Mouse (Mus musculus): ENCODE results near the gene Psmb7. TPM values are rescaled to one million over a fixed set of nuclear protein-coding genes. Genes with fewer than 3 reads are reported as not detected.
A peak's percentile ranks its signal among the peaks of the same experiment; 100 is the strongest.

The Psmb7 gene
- polyA plus RNA-seq, 1 experiment from 2014 or later, result 273 TPM

- Histone ChIP-seq H3K27me3 (0 out of 2 replicates have a peak, but pooled peaks cover 13% of the 10 kb centered on the region), H3K27ac (replicated peaks) (no peak overlapping the region), H3K4me3 (no peak overlapping the region), H3K36me3 (no peaks in the 10 kb centered on the region), H3K9me3 (no peaks in the 10 kb centered on the region), H3K9ac (replicated peaks) (no peak overlapping the region), H3K4me1 (no peaks in the 10 kb centered on the region), H3K4me2 (replicated peaks) (no peak overlapping the region)
- 4% methylated on average over 1 of the region's 1 CpGs for WGBS
- no peak for ATAC-seq (ENCODE audit: low FRiP score, low read depth)
Measured at GRCm38 (mm10) chr2:38661398-38661797, 17.5 kb upstream of the Psmb7 start.

GRCm38 (mm10) chr2:38658338-38658836 is 14.5 kb upstream of the Psmb7 start:
- WGBS, result 0% methylated on average over 25 of the region's 25 CpGs
- peak overlapping the region; percentile 60; the same call in 1 of the 2 replicates for H3K27ac ChIP-seq (replicated peaks)

GRCm38 (mm10) chr2:38653694-38654093 is 9.8 kb upstream of the Psmb7 start:
- Histone ChIP-seq H3K9ac (replicated peaks) (no peak overlapping the region), H3K9me3 (no peaks in the 10 kb centered on the region), H3K4me3 (no peak overlapping the region), H3K27me3 (peaks cover 13% of the 10 kb centered on the region; the same call in 1 of the 2 replicates), H3K27ac (replicated peaks) (no peak overlapping the region), H3K4me1 (no peaks in the 10 kb centered on the region), H3K4me2 (replicated peaks) (no peak overlapping the region), H3K36me3 (no peaks in the 10 kb centered on the region)
- 88% methylated on average over 2 of the region's 2 CpGs for WGBS
- no peak for ATAC-seq (ENCODE audit: low FRiP score, low read depth)

More at GRCm38 (mm10) chr2:38658338-38658836, 14.5 kb upstream of the Psmb7 start:
- Histone ChIP-seq H3K4me1 (no peaks in the 10 kb centered on the region), H3K27me3 (0 out of 2 replicates have a peak, but pooled peaks cover 9% of the 10 kb centered on the region), H3K36me3 (no peaks in the 10 kb centered on the region), H3K4me2 (replicated peaks) (peak overlapping the region; percentile 58), H3K9ac (replicated peaks) (peak overlapping the region; percentile 43; the same call in 1 of the 2 replicates), H3K4me3 (peak overlapping the region; percentile 41), H3K9me3 (no peaks in the 10 kb centered on the region)
- ATAC-seq (ENCODE audit: low FRiP score, low read depth), result peak; percentile 97

GRCm38 (mm10) chr2:38653293-38653619 is 9.4 kb upstream of the Psmb7 start:
- Histone ChIP-seq H3K27ac (replicated peaks) (no peak overlapping the region), H3K4me1 (no peaks in the 10 kb centered on the region), H3K4me2 (replicated peaks) (no peak overlapping the region), H3K9ac (replicated peaks) (no peak overlapping the region), H3K4me3 (no peak overlapping the region), H3K36me3 (no peaks in the 10 kb centered on the region), H3K27me3 (peaks cover 13% of the 10 kb centered on the region; the same call in 1 of the 2 replicates), H3K9me3 (no peaks in the 10 kb centered on the region)
- WGBS, result 87% methylated on average over 5 of the region's 5 CpGs
- ATAC-seq (ENCODE audit: low FRiP score, low read depth), result no peak

GRCm38 (mm10) chr2:38652565-38653292 is 8.8 kb upstream of the Psmb7 start:
- no peaks in the 10 kb centered on the region; the same call in 1 of the 2 replicates for H3K4me1 ChIP-seq
- H3K9ac ChIP-seq (replicated peaks), result no peak overlapping the region
- H3K4me3 ChIP-seq, result no peak overlapping the region
- H3K27me3 ChIP-seq, result peaks cover 13% of the 10 kb centered on the region; the same call in 1 of the 2 replicates
- WGBS, result 69% methylated on average over 10 of the region's 10 CpGs
- H3K36me3 ChIP-seq, result no peaks in the 10 kb centered on the region
- no peak overlapping the region for H3K27ac ChIP-seq (replicated peaks)
- no peaks in the 10 kb centered on the region for H3K9me3 ChIP-seq
- no peak for ATAC-seq (ENCODE audit: low FRiP score, low read depth)
- no peak overlapping the region for H3K4me2 ChIP-seq (replicated peaks)

GRCm38 (mm10) chr2:38652098-38652497 is 8.2 kb upstream of the Psmb7 start:
- H3K9me3 ChIP-seq, result no peaks in the 10 kb centered on the region
- H3K4me3 ChIP-seq, result no peak overlapping the region
- H3K36me3 ChIP-seq, result no peaks in the 10 kb centered on the region
- peaks cover 7% of the 10 kb centered on the region; the same call in 1 of the 2 replicates for H3K27me3 ChIP-seq
- peaks cover 6% of the 10 kb centered on the region for H3K4me1 ChIP-seq
- no peak for ATAC-seq (ENCODE audit: low FRiP score, low read depth)
- 83% methylated on average over 7 of the region's 7 CpGs for WGBS
- no peak overlapping the region for H3K4me2 ChIP-seq (replicated peaks)
- no peak overlapping the region for H3K9ac ChIP-seq (replicated peaks)
- no peak overlapping the region for H3K27ac ChIP-seq (replicated peaks)

GRCm38 (mm10) chr2:38650340-38650739 is 6.5 kb upstream of the Psmb7 start:
- no peak for ATAC-seq (ENCODE audit: low FRiP score, low read depth)
- H3K9ac ChIP-seq (replicated peaks), result no peak overlapping the region
- 93% methylated on average over 1 of the region's 1 CpGs for WGBS

GRCm38 (mm10) chr2:38647661-38648060 is 3.8 kb upstream of the Psmb7 start:
- WGBS, result 87% methylated on average over 7 of the region's 7 CpGs
- Histone ChIP-seq H3K4me1 (peaks cover 14% of the 10 kb centered on the region), H3K27me3 (0 out of 2 replicates have a peak, but pooled peaks cover 3% of the 10 kb centered on the region), H3K4me3 (no peak overlapping the region), H3K9ac (replicated peaks) (no peak overlapping the region), H3K9me3 (no peaks in the 10 kb centered on the region), H3K36me3 (no peaks in the 10 kb centered on the region), H3K4me2 (replicated peaks) (no peak overlapping the region), H3K27ac (replicated peaks) (no peak overlapping the region)
- ATAC-seq (ENCODE audit: low FRiP score, low read depth), result no peak

More at GRCm38 (mm10) chr2:38650340-38650739, 6.5 kb upstream of the Psmb7 start:
- no peak overlapping the region for H3K27ac ChIP-seq (replicated peaks)
- no peaks in the 10 kb centered on the region for H3K9me3 ChIP-seq
- peaks cover 8% of the 10 kb centered on the region for H3K4me1 ChIP-seq
- H3K4me3 ChIP-seq, result no peak overlapping the region
- H3K27me3 ChIP-seq, result peaks cover 7% of the 10 kb centered on the region; the same call in 1 of the 2 replicates
- no peak overlapping the region for H3K4me2 ChIP-seq (replicated peaks)
- no peaks in the 10 kb centered on the region for H3K36me3 ChIP-seq

- Histone ChIP-seq H3K27ac (replicated peaks) (no peak overlapping the region), H3K9ac (replicated peaks) (no peak overlapping the region), H3K27me3 (0 out of 2 replicates have a peak, but pooled peaks cover 3% of the 10 kb centered on the region), H3K36me3 (no peaks in the 10 kb centered on the region), H3K4me2 (replicated peaks) (no peak overlapping the region), H3K4me3 (no peak overlapping the region), H3K9me3 (no peaks in the 10 kb centered on the region), H3K4me1 (peaks cover 17% of the 10 kb centered on the region)
- peak; percentile 20; the same call in 1 of the 2 replicates for ATAC-seq (ENCODE audit: low FRiP score, low read depth)
- WGBS, result 76% methylated on average over 8 of the region's 8 CpGs
Measured at GRCm38 (mm10) chr2:38647201-38647606, 3.3 kb upstream of the Psmb7 start.

- Histone ChIP-seq H3K27me3 (no peaks in the 10 kb centered on the region), H3K4me1 (peaks cover 17% of the 10 kb centered on the region), H3K27ac (replicated peaks) (no peak overlapping the region), H3K9me3 (no peaks in the 10 kb centered on the region), H3K9ac (replicated peaks) (no peak overlapping the region), H3K4me3 (no peak overlapping the region), H3K4me2 (replicated peaks) (no peak overlapping the region), H3K36me3 (peaks cover 4% of the 10 kb centered on the region)
- ATAC-seq (ENCODE audit: low FRiP score, low read depth), result peak; percentile 70
- 3% methylated on average over 3 of the region's 3 CpGs for WGBS
Measured at GRCm38 (mm10) chr2:38645936-38646335, 2.0 kb upstream of the Psmb7 start.

GRCm38 (mm10) chr2:38641761-38642160 is 2.1 kb downstream of the Psmb7 start:
- WGBS, result 94% methylated on average over 1 of the region's 1 CpGs
- Histone ChIP-seq H3K4me1 (peaks cover 9% of the 10 kb centered on the region), H3K36me3 (peaks cover 37% of the 10 kb centered on the region), H3K4me2 (replicated peaks) (no peak overlapping the region), H3K9ac (replicated peaks) (no peak overlapping the region), H3K4me3 (no peak overlapping the region), H3K27me3 (no peaks in the 10 kb centered on the region), H3K9me3 (no peaks in the 10 kb centered on the region), H3K27ac (replicated peaks) (no peak overlapping the region)
- no peak for ATAC-seq (ENCODE audit: low FRiP score, low read depth)

- H3K36me3 ChIP-seq, result peaks cover 66% of the 10 kb centered on the region
- H3K4me1 ChIP-seq, result peaks cover 4% of the 10 kb centered on the region
- WGBS, result 81% methylated on average over 4 of the region's 4 CpGs
- no peaks in the 10 kb centered on the region for H3K27me3 ChIP-seq
- ATAC-seq (ENCODE audit: low FRiP score, low read depth), result no peak
- H3K9ac ChIP-seq (replicated peaks), result no peak overlapping the region
- H3K27ac ChIP-seq (replicated peaks), result no peak overlapping the region
- no peak overlapping the region for H3K4me3 ChIP-seq
- H3K4me2 ChIP-seq (replicated peaks), result no peak overlapping the region
- H3K9me3 ChIP-seq, result no peaks in the 10 kb centered on the region
Measured at GRCm38 (mm10) chr2:38637716-38638267, 6.1 kb downstream of the Psmb7 start.
